Mouse (Mus musculus) urinary bladder, postnatal 14 days (tissue): ENCODE data around the gene Gm32742.
A peak's percentile ranks its signal among the peaks of the same experiment; 100 is the strongest.
"Not testable (repeated sequence)": the region's sequence is repeated elsewhere in the genome, so short reads cannot be mapped to it uniquely, and the experiment has no call there.

Experiments used
- DNase-seq: peaks from one replicate; pipeline ENCODE4 v3.0.0; 2021; ENCODE audit warnings: low spot score

Gm32742 gene

DNA sequence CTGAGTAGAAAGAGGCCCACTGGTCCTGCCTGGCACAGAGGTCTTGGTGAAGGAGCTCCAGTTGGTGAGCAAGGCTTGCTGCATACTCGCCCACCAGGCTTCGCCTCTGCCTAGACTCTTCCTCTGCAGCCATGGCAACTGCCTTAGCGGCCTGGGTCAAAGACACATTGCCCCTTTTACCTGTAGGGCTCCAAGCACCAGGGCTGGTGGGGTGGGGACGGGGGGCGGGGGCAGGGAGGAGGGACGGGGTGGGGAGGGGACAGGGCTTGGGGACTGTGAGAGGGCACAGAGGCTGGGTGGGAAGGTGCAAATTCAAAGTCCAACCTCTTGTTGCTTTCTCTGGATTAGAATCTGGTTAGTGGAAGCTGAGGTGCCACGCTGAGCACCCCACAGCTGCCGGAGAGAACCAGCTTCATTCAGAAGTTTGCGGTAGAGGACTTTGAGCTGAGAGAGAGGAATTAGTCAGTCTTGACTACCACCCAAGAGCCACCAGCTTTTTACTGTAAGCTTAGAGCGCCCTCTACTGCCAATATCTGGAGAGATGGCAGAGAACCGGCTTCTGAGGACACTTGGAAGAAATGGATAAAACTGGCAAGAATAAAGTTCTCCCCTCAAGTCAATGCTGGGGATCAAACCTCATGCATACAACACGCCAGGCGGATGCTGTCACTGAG lies 13.1 kb downstream of the Gm32742 start:
- DNase-seq: peak; percentile 76

DNA sequence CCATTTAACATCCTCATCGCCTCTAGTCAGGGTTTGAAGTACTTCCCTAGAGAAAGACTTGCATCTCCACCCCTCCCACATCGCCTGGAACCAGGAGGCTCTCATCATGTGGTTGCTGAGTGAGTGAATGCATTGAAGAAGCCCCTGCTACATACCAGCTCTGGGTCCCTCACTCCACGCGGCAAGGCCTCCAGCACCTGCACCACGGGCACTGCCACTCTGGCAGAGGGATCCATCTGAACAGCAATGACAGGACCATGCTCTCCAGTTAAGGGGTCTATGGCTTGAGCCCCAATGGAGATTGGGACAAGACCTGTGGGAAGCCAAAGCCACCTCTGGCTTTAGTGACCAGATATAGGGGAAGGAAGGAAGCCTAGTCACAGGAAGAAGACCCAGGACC lies 18.0 kb downstream of the Gm32742 start:
- DNase-seq: no peak

DNA sequence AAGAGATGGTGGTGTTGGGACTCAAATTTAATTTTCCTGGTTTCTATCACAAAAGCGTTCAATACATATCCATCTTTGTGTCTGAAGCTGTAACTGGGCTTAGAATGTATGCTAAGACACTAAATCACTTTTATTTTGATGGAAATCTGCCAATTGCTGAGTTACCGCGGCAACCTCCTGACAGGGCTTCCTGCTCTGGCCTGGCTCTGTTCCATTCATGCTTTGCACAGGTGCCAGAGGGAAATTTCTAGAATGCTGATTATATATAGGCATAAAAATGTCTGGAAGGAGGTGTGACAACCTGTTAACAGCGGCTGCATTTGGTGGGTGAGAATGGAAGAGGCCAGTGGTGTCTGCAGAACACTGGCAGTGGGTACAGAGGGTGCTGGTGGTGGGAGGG lies 18.8 kb downstream of the Gm32742 start:
- peak; percentile 35 for DNase-seq

DNA sequence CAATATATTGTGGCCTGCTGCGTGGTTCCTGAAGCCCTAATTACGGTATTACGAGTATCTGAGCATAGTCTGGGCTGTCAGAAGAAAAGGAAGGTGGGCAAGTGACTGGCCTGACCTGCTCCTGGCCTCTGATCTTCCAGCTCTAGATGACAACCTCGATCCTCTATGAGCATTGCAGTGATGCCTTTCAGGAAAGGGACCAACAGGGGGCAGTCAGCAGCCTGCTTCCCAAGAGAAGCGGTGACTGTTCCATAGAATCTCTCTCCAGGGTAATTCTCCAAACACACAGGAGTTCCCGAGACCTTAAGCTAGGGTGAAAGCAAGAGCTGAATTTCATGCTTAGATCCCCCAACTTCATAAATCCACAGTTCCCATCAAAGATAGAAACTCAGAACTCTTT lies 21.1 kb downstream of the Gm32742 start:
- no peak for DNase-seq

DNA sequence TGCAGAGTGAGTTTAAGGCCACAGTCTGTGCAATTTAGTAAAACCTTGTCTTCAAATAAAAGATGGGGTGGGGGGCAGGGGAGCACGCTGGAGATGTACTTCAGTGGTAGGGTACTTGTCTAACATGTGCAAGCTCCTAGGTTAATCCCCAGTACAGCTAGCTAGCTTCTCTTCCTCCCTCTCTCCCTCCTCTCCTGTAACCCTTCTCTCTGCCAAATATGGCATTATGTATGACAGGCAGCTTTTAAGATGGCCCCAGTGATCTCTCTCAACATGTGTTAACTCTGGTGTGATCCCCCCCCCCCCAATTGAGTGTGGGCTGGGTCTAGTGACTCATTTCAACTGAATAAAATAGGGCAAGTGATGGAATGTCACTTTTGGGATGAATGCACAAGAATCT lies 21.9 kb downstream of the Gm32742 start:
- DNase-seq: no peak

DNA sequence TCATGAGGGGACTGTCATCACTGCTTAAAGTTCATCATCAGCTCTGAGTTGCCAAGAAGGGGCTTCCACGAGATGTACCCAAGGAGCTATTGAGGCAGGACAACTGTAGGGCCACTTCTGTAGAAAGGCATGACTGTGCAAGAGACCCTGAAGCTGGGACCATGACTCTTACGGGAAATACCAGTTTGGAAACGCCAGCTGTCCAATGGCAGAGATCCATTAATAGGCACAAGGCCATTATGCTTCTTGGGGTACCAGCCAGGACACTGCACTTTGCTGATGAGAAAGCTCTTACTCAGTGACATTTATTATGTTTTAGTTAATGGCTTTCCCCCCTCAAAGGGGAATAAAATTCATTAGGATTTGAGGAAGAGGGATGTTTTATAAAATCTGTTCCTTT lies 24.6 kb downstream of the Gm32742 start:
- DNase-seq: no peak

DNA sequence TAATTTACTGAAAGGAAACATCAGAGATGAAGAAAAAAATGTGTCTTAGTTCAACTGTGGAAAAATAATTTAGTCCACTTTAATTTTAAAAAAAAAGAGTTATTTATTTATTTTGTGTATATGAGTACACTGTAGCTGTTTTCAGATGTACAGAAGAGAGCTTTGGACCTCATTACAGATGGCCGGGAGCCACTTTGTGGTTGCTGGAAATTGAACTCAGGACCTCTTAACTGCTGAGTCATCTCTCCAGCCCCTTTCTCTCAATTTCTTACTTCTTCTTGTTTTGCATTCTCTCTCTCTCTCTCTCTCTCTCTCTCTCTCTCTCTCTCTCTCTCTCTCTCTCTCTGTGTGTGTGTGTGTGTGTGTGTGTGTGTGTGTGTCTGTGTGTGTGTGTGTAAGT lies 25.9 kb downstream of the Gm32742 start:
- DNase-seq: not testable (repeated sequence)

DNA sequence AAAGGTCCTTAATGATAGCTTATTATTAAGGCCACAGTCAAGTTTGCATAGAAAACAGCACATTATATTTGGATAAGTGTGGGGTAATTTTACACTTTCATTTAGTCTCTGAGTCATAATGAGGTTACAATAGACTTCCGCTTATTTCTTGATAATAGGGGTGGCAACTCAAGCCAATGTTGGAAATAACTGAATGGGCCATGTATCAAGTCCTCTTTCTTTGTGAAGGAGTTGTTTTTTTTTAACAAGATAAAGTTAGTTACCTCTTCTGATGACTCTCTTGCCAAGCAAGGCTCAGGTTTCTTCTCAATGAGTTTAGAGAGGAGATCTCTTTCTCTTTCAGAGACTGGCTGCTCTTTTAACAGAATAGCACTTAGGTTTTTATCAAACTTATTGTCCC lies 27.0 kb downstream of the Gm32742 start:
- no peak for DNase-seq

DNA sequence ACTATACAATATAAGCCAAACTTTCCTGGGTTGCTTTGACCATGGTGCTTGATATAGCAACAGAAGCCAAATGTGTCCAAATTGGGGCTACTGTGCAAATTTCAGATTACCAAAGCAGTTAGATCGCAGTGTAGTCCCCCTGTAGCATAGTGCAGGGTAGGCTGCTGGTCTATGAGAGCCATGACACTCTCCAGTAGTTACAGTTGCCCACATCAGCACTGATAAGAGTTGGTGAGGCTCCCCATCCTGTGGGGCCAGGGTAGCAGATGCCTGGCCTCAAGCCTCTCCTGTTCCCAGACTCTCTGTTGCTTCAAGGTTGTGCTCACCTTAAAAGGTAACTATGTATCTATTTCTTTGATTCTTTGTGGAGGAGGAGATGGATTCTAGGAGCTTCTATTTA lies 27.5 kb downstream of the Gm32742 start:
- no peak for DNase-seq

DNA sequence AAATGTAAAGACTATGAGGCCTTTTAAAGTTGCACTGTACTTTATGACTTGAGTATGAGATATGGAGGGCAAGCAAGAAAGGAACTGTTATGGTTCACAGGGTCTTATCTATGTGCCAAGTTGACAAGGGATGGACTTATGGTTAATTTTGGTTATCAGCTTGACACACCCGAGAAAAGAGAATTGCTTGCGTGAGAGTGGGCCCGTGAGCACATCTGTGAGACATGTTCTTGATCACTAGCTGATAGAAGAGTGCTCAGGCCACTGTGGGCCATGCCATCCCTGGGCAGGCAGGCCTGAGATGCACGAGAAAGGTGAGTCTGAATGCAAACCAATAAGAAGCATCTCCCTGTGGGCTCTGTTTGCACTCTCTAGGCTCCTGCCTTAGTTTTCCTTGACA lies 27.9 kb downstream of the Gm32742 start:
- no peak for DNase-seq

DNA sequence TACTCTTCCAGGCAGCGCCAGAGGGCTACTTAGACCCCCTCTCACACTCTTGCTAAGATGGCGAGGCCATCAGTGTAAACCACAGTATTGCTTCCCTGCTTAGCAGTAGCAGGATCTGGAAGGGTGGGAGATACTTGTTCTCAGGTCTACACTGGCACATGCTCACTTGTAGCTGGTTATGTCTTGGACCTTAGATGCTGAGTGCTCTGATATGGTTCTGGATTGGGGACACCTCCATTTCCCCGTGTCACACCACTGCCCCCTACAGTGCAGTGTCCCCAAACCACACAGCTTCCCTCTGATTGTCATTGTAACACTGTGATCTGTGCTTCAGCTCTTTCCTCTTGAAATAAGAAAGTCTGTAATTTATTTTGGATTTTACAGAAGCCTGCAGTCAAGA lies 28.3 kb downstream of the Gm32742 start:
- DNase-seq: no peak

DNA sequence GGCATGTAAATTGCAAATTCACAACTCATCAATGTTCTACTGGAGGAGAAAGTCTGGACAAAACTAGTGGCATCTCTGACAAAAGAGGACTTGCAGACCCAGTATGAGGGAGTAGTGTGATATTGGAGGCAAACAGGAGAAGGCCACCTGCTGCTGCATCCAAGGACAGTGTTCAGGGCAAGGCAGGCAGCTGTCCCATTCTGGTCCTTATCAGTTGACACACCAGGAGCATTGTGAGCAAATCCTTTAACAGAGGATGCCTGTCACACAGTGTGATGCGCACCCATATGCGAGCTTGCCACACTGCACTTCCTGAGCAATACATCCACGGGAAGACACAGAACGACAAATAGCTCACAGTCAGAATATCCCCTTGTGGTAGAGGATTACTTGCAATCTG lies 50.5 kb downstream of the Gm32742 start:
- no peak for DNase-seq

DNA sequence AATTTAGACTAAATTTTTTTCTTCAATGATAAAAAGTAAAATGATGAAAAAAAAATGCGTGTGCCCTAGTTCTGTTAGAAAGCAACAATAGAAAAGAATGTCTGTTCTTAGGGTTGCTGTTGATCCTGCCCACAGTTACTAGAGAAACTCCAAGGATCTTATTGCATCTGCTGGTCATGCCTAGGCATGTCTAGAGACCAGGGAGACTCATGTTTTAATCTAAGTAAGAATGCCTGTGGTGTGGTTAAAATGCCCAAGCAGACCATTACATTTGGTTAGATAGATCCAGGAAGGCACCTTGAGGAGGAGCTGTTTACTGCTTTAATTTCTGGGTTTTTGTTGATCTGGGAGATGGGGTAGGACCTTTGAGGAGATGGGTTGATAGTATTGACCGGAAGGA lies 59.6 kb downstream of the Gm32742 start:
- peak; percentile 8 for DNase-seq

DNA sequence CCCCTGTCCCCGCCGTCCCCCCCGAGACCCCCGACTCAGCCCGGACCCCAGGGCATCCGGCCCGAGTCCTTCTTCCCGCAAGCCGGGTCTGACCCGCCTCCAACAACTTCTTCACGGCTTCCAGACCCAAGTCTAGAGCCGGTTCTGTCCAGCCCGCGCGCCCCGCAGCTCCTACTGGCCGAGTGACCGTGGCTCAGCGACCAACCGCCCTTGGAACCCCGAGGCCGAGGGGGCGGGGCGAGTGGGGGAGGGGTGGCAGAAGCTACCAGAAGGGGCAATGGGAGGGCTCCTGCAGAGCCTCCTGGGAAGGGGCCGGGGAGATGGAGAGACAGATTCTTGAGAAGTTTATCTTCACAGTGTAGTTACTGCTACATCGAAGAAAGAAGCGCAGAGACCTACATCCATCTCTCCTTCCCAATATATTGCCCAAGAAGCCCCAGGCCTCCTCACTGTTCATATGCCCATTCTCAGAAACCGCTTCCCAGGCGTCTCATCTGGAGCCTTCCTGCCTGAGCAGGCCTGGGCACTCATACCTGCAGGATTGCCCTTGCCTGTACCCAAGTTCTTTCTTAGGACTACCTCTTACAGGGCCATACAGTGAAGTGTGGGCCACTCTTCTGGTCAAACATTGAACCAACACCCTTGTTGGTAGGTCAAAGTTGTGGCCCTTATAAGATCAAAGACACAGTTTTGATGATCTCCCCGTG lies 61.4 kb downstream of the Gm32742 start:
- peak; percentile 29 for DNase-seq

DNA sequence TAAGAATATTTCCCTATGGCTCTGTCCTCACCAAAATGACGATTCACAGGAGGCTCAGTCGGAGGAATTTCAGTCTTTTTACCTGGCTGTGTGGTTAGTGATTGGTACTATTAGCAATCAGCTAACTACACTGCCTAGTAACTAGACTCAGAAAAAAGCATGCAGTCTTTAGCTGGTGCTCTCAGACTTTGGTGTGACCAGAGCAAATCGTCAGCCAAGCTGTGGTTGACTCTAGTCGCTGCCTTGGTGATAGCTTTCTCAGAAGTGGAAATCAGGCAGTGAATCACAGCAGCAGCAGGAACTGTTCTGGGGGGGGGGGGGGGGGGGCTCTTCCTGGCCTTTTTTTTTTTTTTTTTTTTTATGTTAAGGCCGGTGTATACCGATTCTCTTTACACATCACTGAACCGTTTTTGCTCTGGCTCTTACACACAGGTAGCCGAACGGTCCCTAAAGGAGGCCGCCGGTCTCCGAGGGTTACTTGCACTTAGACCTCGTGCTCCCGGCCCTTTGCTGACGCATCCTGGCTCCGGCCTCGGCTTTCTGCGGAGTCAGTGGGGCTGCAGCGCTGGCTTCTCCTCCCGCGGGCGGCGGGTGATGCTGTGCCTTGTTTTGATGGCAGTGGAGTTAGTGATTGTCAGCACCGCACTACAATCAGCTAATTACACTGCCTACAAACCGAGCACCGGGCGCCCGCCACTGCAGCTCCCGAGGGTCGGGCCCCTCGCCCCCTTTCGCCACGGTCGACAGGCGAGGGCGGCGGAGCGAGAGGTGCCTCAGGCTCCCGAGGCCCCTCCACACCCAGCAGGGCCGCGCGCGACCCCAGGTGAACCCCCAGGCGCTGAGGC lies 62.1 kb downstream of the Gm32742 start:
- DNase-seq: peak; percentile 61

DNA sequence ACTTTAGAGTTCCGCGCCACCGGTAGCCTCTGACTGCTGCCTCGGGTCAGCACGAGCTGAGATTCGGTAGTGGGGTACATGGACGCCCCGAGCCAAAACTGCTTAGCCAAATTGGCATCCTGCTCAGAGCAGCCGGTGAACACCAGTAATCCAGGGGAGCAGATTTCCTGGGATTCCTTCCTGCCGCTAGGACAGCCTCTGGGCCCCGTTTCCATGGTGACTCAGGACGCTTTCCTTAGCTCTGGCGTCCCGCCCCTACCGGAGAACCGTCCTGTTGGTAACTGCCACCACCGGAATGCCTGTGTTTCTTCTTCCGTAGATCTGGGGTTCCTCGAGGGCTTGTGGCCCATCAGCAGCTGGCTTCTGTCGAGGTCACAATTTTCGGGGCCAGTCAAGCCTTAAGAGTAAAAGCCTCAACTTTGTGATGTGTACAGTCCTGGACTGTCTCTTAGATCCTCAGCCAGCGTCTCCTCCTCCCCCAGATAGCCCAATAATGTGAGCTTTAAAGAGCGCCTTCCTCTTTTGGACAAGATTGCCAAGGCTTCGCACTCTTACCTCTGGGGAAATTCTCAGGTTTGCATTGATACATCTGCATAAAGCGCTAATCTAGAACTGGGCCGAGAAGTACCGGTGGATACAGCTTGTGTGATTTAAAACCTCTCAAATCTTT lies 63.4 kb downstream of the Gm32742 start, which contains the start of gene 4833427G06Rik:
TSS of gene 4833427G06Rik (minus strand) at position 323 of the 670 bp plus-strand sequence.
- DNase-seq: peak; percentile 29

DNA sequence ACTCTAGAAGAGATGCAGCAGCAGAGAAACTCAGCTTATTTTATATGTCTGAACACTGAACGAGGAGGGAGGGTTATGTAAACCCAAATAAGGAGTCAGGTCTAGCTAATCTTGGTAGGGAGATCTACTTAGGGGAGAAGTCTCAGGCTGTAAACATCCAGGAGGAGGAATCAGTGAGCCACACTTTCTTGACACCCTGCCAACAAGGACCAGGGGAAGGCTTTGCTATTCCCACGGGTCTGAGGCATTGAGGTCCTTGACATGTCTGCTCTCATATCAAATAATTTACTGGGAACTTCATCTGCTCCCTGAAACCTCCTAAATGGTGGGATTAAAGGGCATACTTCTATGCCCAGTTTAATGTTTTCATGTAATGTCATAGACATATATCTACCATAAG lies 69.0 kb downstream of the Gm32742 start:
- DNase-seq: no peak

DNA sequence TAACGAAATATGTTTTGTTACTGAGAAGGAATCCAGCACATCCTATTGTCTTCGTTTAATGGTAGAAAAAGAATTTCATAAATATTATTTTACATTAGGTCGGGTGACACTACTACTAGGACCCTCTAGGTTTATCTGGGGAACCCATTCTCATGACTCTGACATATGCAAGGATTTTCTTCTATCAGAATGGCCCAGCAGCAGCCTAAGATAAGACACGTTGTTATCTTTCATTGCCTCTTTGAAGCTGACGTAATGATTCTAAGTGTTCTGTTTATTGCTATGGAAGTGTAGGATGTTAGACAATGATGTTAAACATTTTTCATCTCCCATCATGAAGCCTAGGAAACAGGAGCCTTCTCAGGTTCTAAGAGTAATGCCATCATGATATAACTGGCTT lies 71.6 kb downstream of the Gm32742 start:
- DNase-seq: no peak

DNA sequence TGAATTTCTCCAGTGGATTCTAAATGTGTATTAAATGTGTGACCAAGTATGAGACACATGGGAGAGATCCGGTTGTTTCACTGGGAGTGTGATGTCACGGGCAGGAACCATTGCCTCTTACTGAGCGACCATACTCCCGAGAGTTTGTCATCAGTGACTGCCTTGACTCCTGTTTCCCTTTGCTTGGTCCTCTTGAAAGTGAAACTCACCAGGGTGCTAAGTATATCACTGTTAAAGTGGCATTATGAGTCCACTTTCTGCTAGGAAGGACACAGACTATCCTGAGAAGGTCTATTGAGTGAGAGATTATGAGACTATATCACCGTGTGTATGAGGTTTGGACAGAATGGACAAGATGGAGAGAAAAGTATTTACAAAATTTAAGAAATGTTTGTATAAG lies 83.7 kb downstream of the Gm32742 start:
- no peak for DNase-seq
